Mouse (Mus musculus) thymus, postnatal 10 days (tissue): Measurements from ENCODE around the gene Lif.

Experiments
- DNase-seq, 2 experiments: peaks; one replicate each; pipeline ENCODE4 v3.0.0; 2021; ENCODE audit warnings: low spot score in 2 of 2

Gene Lif

DNA sequence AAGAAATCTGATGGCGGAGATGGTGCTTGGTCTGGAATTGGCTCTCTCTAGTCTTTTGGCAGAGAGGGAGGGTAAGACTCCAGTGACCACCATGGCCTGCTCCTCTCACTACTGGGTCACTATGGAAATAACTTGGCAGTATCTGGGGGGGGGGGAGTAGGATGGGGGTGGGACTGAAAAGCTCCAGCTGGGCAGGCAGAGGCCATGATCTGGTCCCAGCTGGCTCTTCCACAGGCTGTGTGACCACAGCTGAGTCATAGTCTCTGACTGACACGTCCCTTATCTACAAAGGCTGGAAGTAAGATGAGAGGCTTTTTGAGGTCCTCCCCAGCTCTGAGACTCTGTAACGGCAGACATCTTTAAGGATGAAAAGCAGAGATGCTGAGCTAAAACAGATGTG lies 40.4 kb downstream of the Lif start:
- DNase-seq: no peak

- no peak for DNase-seq
These were observed 41.3 kb downstream of the Lif start for GRCm38 (mm10) chr11:4298615-4299014.

DNA sequence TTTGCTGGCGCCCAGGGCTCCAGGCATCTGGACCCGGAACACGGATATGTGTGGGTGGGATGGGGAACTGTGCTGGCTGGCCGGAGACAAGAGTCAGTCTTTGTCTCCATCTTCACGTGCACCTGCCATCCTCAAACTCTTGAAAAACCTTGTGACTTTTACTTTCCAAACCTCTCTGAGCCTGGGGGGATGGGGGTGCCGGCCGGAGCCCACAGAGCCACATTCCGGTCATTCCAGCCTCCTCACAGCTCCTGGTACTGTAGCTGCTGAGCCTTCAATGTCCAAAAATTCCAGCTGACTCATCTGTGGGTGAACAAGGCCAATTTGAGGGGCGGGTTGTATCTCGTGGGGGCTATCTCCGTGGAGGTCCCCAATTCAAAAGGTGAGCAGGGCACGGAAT lies 41.8 kb downstream of the Lif start:
- DNase-seq: no peak

GRCm38 (mm10) chr11:4299735-4300474 lies 42.5 kb downstream of the Lif start:
- no peak for DNase-seq

GRCm38 (mm10) chr11:4300683-4301082 lies 43.3 kb downstream of the Lif start:
- no peak for DNase-seq

GRCm38 (mm10) chr11:4302363-4302913 lies 45.1 kb downstream of the Lif start:
- DNase-seq: no peak

DNA sequence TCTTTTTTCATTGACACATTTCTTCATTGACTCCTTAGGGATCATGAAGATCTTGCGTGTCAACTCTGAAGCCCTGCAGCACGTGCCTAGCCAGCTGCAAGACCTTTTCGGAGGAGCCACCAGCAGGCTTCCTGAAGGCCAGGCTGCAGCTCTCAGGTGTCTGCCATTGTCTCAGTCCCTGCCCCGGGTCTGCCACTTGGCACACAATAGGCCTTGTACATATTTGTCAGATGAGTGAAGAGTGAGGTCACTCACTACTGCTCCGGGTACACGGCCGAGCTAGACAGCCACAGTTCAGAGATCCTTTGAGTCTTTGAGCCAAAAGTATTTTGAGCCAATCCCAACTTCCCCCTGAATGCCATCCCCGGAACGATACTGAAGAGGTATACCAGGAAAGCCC lies 45.7 kb downstream of the Lif start:
- DNase-seq: no peak

DNA sequence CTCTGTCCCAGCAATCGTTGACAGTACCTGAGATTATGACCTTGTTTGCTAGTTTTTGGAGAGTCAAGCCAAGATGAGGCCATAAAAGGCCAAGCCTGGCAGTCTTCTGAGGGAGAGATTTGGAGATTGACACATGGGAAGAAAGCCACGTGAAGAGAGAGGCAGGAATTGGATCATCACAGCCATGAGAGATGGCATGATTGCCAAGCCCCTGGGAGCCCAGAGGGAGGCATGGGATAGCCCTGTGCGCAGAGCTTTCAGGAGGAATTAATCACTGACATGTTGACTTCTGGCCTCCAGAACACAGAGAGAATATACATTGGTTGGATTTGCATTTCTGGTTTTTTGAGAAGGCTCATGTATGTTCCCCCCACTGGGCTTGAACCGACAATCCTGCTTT lies 46.8 kb downstream of the Lif start:
- DNase-seq: no peak

DNA sequence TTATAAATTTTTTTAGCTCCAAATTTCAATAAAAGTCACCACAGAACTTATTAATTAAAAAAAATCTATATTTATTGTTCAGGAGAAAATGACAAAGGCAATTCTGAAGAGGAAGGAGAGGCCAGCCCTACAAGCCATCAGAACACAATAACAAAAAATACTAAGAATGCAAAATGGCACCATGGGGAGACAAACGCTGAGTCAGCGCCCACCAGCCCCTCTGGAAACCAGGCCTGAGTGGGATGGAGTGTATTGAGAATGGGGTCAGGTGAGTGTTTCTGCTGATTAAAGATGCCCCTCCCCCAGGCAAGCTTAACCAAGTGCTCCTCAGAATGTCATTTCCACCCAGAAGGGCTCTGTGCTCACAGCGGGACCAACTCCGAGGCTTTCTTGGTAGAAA lies 47.7 kb downstream of the Lif start:
- DNase-seq: no peak

- DNase-seq: no peak
These were observed 48.7 kb downstream of the Lif start for GRCm38 (mm10) chr11:4306086-4306485.

DNA sequence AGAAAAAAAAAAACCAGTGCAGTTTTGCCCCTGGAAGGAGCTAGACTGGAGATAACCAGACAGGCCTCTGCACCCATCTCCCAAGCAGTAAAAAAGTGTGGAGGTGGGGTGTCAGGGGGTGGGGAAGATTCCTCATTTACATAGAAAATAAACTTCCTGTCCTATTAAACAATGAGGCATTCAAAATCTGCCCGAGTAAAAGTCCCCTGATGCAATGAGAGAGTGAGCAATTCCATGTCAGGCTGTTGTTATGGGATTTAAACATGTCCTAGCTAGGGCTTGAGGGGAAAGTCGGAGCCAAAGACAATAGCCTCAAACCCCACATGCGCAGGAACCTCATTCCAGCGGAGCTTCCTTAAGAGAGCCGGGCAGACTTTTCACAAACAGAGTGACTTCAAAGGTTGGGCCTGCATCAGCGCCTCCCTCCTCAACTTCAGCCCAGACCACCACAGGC lies 50.7 kb downstream of the Lif start:
- no peak for DNase-seq

DNA sequence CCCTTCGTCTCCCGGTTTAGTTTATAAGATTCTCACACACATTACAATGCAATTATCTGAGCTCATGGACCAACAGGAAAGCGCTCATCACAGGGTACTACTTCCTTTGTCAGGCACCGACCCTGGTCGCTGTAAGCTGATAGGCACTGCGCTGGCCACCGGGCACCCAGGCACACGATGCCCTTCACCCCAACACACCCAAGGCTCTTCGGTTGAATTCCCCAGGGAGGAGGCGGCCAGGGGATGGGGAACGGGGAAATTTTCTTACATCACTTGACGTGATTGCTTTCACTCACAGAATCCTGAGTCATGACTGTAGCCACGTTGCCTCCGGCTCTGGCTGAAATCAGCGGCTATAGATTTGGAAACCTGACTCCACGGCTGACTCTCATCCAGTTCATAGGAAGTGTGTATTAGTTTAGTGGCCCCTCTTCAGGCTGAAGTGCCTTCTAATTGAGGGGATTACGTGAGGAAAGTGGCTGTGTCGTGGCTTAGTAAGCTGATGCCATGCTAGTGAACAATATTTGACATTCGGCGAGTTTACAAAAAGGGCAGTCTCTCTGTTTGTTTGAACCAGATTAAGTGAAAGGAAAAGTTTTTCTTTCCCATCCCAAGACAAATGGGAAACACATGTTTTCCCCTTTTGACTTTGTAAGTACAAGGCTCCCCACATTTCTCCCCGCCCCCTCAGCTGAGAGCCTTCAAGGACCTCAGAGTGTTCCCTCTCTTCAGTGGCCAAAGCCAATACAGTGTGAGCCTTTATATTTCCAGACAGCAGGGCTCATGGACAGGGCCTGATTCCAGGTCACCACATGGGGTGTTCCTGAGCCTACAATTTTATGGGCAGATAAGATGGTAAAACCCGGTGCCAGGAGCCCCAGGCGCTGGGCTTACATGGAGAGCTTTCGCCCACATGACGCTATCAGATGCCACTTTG lies 51.4 kb downstream of the Lif start:
- no peak for DNase-seq

DNA sequence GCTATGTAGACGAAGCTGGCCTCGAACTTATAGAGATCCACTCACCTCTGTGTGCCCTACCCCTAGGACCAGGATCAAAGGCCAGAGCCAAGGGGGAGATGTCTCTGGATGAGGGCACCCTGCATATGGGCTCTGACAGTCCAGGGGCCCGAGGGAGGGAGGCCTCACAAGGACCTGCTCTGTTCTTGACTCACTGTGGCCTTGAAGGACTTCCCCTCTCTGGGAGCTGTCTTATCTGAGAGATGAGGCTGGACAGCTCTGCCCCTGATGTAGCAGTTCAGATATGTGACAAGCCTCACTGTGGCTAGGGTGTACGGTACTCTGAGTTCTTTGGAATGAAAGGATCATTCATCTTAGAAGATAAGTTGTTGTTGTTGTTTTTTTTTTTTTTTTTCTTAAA lies 52.3 kb downstream of the Lif start:
- DNase-seq: no peak

DNA sequence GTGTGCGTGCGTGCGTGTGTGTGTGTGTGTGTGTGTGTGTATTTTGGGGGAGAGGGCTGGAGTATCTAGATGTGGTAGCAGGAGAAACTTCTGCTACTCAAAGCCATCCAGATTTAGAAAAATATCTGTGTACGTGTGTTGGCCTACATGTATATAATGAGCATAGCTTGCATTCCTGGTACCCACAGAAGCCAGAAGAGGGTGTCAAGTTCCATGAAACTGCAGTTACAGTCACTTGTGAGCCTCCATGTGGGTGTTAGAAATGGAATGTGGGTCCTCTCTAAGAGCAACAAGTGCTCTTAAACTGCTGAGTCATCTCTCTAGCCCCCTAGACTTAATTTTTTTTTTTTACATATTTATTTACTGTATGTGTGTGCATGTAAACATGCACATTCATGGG lies 53.0 kb downstream of the Lif start:
- DNase-seq: no peak

- DNase-seq: no peak
These were observed 54.8 kb downstream of the Lif start for GRCm38 (mm10) chr11:4312180-4312579.

- DNase-seq: no peak
These were observed 59.9 kb downstream of the Lif start for GRCm38 (mm10) chr11:4317287-4317686.

GRCm38 (mm10) chr11:4318011-4318410 lies 60.7 kb downstream of the Lif start:
- no peak for DNase-seq

DNA sequence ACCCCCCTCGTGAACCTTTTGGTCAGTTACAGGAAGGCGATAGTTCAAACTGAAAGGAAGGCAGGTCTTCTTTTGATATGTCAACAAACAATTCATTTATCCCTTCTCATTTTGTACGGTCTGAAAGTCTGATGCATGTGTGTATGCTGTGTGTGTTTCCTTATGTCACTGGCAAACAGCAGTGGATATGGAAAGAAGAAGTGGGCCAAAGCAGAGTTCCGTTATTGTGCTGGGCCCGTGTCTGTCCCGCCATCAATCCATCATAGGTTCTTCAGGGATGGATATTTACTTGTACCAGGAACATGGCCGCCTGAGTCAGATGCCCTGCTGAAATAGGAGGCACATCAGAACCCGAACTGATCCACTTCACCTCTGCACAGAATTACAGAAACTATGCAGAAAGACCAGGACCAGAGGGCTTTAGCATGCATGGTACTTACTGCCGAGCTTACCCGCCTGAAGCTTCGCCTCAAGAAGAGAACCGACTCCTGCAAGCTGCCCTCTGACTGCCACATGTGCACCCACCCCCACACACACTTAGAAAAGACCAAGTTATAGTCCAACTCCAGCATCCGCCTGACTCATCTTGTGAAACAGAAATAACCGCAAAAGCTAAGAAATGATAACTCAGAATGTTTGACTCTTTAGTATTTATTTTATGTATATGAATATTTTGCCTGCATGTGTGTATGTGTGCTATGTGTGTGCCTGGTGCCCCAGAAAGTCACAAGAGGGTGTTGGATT lies 62.0 kb downstream of the Lif start:
- DNase-seq: no peak

- DNase-seq: no peak
These were observed 63.5 kb downstream of the Lif start for GRCm38 (mm10) chr11:4320876-4321275.
